Mouse (Mus musculus) layer of hippocampus, postnatal 25 days (tissue): Measurements from ENCODE around the gene Gm43638. TPM values are rescaled to one million over a fixed set of nuclear protein-coding genes. Genes with fewer than 3 reads are reported as not detected.
"Not testable (repeated sequence)": the region's sequence is repeated elsewhere in the genome, so short reads cannot be mapped to it uniquely, and the experiment has no call there.

Experiments used
- DNase-seq, 2 experiments: peaks; one replicate each; pipeline ENCODE4 v3.0.0; 2022; ENCODE audit warnings: mixed read lengths in 2 of 2, low spot score in 1 of 2; ENCODE audit errors: extremely low spot score in 1 of 2
- total RNA-seq, 2 experiments: library from RNA; stranded (reverse); gene quantifications; 2 replicates each; pipeline ENCODE4 v1.2.3; 2021

Gm43638 gene
- not detected for total RNA-seq

GRCm38 (mm10) chr5:87486706-87487105 is at the start of gene Gm43638:
TSS of gene Gm43638 (minus strand) at chr5:87486806.
- DNase-seq, result not testable (repeated sequence)

- DNase-seq, result no peak
Measured at GRCm38 (mm10) chr5:87535994-87536644, 49.5 kb upstream of the Gm43638 start.

- DNase-seq, result no peak
Measured at GRCm38 (mm10) chr5:87532288-87532687, 45.7 kb upstream of the Gm43638 start.

GRCm38 (mm10) chr5:87523561-87523960 is 37.0 kb upstream of the Gm43638 start:
- DNase-seq, result not testable (repeated sequence)

GRCm38 (mm10) chr5:87505776-87506458 is 19.3 kb upstream of the Gm43638 start:
- no peak for DNase-seq

- no peak for DNase-seq
Measured at GRCm38 (mm10) chr5:87502687-87503086, 16.1 kb upstream of the Gm43638 start.

- DNase-seq, result no peak
Measured at GRCm38 (mm10) chr5:87499341-87499740, 12.7 kb upstream of the Gm43638 start.

- DNase-seq, result no peak
Measured at GRCm38 (mm10) chr5:87498936-87499335, 12.3 kb upstream of the Gm43638 start.

- no peak for DNase-seq
Measured at GRCm38 (mm10) chr5:87490771-87491170, 4.2 kb upstream of the Gm43638 start, which contains the start of gene Ugt2a1. TSS of gene Ugt2a1 (minus strand) at chr5:87490871.

GRCm38 (mm10) chr5:87482160-87482559 is 4.4 kb downstream of the Gm43638 start, which contains the start of gene Ugt2a2:
TSS of gene Ugt2a2 (minus strand) at chr5:87482260.
- DNase-seq, result no peak

GRCm38 (mm10) chr5:87458810-87459209 is 27.8 kb downstream of the Gm43638 start:
- DNase-seq, result no peak

- DNase-seq, result no peak
Measured at GRCm38 (mm10) chr5:87457701-87458100, 28.9 kb downstream of the Gm43638 start.

GRCm38 (mm10) chr5:87456216-87456850 is 30.3 kb downstream of the Gm43638 start:
- no peak for DNase-seq

GRCm38 (mm10) chr5:87455519-87455918 is 31.1 kb downstream of the Gm43638 start:
- no peak for DNase-seq

GRCm38 (mm10) chr5:87452514-87452913 is 34.1 kb downstream of the Gm43638 start:
- DNase-seq, result not testable (repeated sequence)

GRCm38 (mm10) chr5:87436264-87436663 is 50.3 kb downstream of the Gm43638 start:
- no peak for DNase-seq

- no peak for DNase-seq
Measured at GRCm38 (mm10) chr5:87425676-87426075, 60.9 kb downstream of the Gm43638 start.

- not testable (repeated sequence) for DNase-seq
Measured at GRCm38 (mm10) chr5:87424041-87424440, 62.6 kb downstream of the Gm43638 start, which contains the start of gene Ugt2b38. TSS of gene Ugt2b38 (minus strand) at chr5:87424203.
